Mouse (Mus musculus) urinary bladder, adult 18-20 months (tissue): ENCODE results near the gene Pigk.

ENCODE experiments used
- DNase-seq, 2 experiments: peaks; one replicate each; pipeline ENCODE4 v3.0.0; 2022; ENCODE audit warnings: low spot score in 2 of 2, mixed read lengths in 2 of 2

Gene Pigk

GRCm38 (mm10) chr3:152980978-152981974 is 267.4 kb downstream of the Pigk start:
- no peak for DNase-seq

DNA sequence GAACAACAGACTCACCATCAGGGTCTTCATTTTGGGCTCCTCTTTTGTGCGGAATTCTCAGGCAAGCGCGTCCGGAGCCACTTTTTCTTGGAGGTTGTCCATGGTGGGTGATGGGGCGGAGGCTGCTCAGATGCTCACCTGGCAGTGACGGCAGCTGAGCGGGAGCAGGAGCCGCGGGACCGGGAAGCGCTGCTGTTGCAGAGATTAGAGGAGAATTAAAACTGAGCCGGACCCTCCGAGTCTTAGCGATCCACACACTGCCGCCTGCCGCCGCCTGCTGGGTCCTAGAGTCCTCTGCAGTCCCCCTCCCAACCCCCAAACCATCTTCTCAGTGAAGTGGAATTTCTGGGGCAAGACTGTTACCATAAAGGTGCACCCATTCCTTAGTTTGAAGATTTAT is 268.1 kb downstream of the Pigk start, which contains the start of gene St6galnac5:
St6galnac5 (minus strand) TSS at position 259 of the 400 bp plus-strand sequence.
- no peak for DNase-seq

- DNase-seq = no peak
These were observed 276.9 kb downstream of the Pigk start for GRCm38 (mm10) chr3:152990787-152991186.

GRCm38 (mm10) chr3:152993608-152994007 is 279.7 kb downstream of the Pigk start:
- DNase-seq = no peak

- DNase-seq = no peak
These were observed 284.2 kb downstream of the Pigk start for GRCm38 (mm10) chr3:152998106-152998505.

DNA sequence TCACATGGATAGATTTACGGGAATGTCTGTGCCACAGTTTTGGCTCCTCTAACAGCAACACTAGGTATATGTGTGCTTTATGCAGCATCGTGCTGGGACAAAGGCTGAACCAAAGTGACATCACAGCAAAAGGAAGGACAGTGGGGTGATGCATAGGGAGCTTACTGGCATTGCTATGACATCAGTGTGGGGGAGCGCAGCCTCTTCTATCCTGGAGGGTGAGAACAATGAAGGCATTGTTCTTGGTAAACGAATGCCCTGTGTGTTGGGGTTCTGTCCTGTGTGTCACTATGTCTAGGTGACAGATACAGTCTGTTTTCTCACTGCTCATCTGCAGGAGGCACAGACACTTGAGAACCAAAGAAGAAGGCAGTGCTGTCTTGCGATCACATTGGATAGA is 285.0 kb downstream of the Pigk start:
- no peak for DNase-seq

GRCm38 (mm10) chr3:153006893-153007292 is 293.0 kb downstream of the Pigk start:
- no peak for DNase-seq

GRCm38 (mm10) chr3:153016355-153016754 is 302.5 kb downstream of the Pigk start:
- no peak for DNase-seq

- DNase-seq = no peak
These were observed 304.2 kb downstream of the Pigk start for GRCm38 (mm10) chr3:153018051-153018450.

DNA sequence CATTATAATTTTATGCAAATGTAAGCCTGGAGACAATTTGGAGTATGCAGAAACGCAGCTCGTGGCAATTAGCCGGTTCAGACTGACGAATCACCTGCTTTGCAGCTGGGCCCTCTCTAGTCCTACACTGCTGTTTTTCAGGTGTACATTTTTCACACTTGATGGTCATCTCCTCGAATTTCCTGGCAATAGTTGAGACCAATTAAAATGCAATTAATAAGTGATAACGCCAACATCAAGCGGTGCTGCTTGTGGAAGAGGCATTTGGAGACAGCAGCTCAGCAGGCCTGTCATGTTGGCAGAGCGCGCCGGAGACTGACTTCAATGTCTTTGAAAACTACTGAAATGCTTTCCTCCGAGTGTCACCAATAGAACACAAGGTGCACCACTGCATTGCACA is 310.1 kb downstream of the Pigk start:
- DNase-seq = no peak
